Mouse (Mus musculus) G1E (cell line): ENCODE measurements at regions not wholly inside any gene's neighbourhood (a gene's known extent, or its start where the extent isn't known, plus 50 kb on each side); places are given as distances from the start of the nearest gene placed in this dataset.

Experiments used
- CTCF ChIP-seq: IDR thresholded peaks from 2 replicates; pipeline ENCODE4 v1.5.1; 2012; ENCODE audit warnings: low read depth, low read length, inconsistent platforms, mixed read lengths
- GATA1 ChIP-seq: IDR thresholded peaks from 2 replicates; pipeline ENCODE4 v1.6.1; 2012; ENCODE audit warnings: borderline replicate concordance, low read length, inconsistent platforms, mixed read lengths
- GATA2 ChIP-seq: IDR thresholded peaks from 2 replicates; pipeline ENCODE4 v1.6.1; 2012; ENCODE audit warnings: low read depth, low read length, inconsistent platforms, borderline replicate concordance
- TAL1 ChIP-seq: conservative IDR thresholded peaks from 2 replicates; pipeline ENCODE4 v1.6.1; 2012; ENCODE audit warnings: low read depth, low read length, inconsistent platforms, mixed read lengths

- no peak for TF ChIP-seq CTCF
- no peak for TF ChIP-seq GATA1
- no peak for TF ChIP-seq GATA2
- TF ChIP-seq TAL1: no peak
These were observed 70.3 kb upstream of the Smg1 start for GRCm38 (mm10) chr7:118313818-118314217.
